Mouse (Mus musculus) heart, embryonic 14.5 days (tissue): ENCODE measurements around the gene Gjb4. TPM values are rescaled to one million over a fixed set of nuclear protein-coding genes. Genes with fewer than 3 reads are reported as not detected.

Source experiments
- ATAC-seq: fragments of 200-750 bp; cut with Nextera tagmentation; 2 replicates; pipeline ENCODE4 v1.8.0; 2017; ENCODE audit warnings: low read depth, moderate TSS enrichment; ENCODE audit not compliant: insufficient number of reproducible peaks, insufficient read depth, low FRiP score
- H3K27ac ChIP-seq, 2 experiments: fragments of 200-500 bp in 1 of 2; fragments of 300-500 bp in 1 of 2; sonication (generic) in 1 of 2; replicated peaks in 1 of 2; 2 replicates each; pipeline ENCODE4 v1.5.1; 2012 to 2014; ENCODE audit warnings: low read depth in 2 of 2, low read length in 2 of 2, control low read depth in 1 of 2, mild to moderate bottlenecking in 1 of 2, mixed read lengths in 1 of 2; ENCODE audit not compliant: control insufficient read depth in 1 of 2, insufficient read depth in 1 of 2
- H3K27me3 ChIP-seq: fragments of 300-500 bp; sonication (generic); 2 replicates; pipeline ENCODE4 v1.6.1; 2014; ENCODE audit warnings: mild to moderate bottlenecking, low read length, control low read depth; ENCODE audit not compliant: control insufficient read depth, insufficient read depth
- H3K36me3 ChIP-seq: fragments of 300-500 bp; sonication (generic); 2 replicates; pipeline ENCODE4 v1.6.1; 2014; ENCODE audit warnings: mild to moderate bottlenecking, control low read depth, low read length, mixed read lengths; ENCODE audit not compliant: control insufficient read depth, insufficient read depth
- H3K4me1 ChIP-seq, 2 experiments: fragments of 200-500 bp in 1 of 2; fragments of 300-500 bp in 1 of 2; sonication (generic) in 1 of 2; 2 replicates each; pipeline ENCODE4 v1.6.1; 2012 to 2014; ENCODE audit warnings: low read length in 2 of 2, control low read depth in 1 of 2, mixed read lengths in 1 of 2; ENCODE audit not compliant: control insufficient read depth in 2 of 2, insufficient read depth in 2 of 2
- H3K4me2 ChIP-seq: fragments of 300-500 bp; sonication (generic); 2 replicates; pipeline ENCODE4 v1.6.1; 2014; ENCODE audit warnings: mild to moderate bottlenecking, low read length
- H3K4me3 ChIP-seq, 2 experiments: fragments of 200-500 bp in 1 of 2; fragments of 300-500 bp in 1 of 2; sonication (generic) in 1 of 2; 2 replicates each; pipeline ENCODE4 v1.5.1; 2012 to 2014; ENCODE audit warnings: low read length in 2 of 2, mild to moderate bottlenecking in 2 of 2, control low read depth in 1 of 2, low read depth in 1 of 2, moderate library complexity in 1 of 2; ENCODE audit not compliant: control insufficient read depth in 1 of 2, insufficient read depth in 1 of 2
- H3K9ac ChIP-seq: fragments of 300-500 bp; sonication (generic); 2 replicates; pipeline ENCODE4 v1.6.1; 2014; ENCODE audit warnings: mild to moderate bottlenecking, low read length
- H3K9me3 ChIP-seq: fragments of 300-500 bp; sonication (generic); 2 replicates; pipeline ENCODE4 v1.6.1; 2016; ENCODE audit warnings: low read length, control low read depth; ENCODE audit not compliant: control insufficient read depth
- WGBS: fragments of 180-500 bp; shearing (Covaris S2); extraction: QIAGEN DNeasy Blood & Tissue Kit; methylation state at CpG from one replicate; pipeline ENCODE4 v1.1.7; 2014; 5-methylcytosine and 5-hydroxymethylcytosine counted together
- polyA plus RNA-seq: library from polyadenylated mRNA; unstranded; fragments of >200 nt; fragmentation: Nextera tagmentation; extraction: Ambion mirVana; gene quantifications from 2 replicates; pipeline ENCODE4 v1.2.1, GENCODE M21; 2014

Gene Gjb4
- polyA plus RNA-seq, 1 experiment from 2014 or later: not detected

DNA sequence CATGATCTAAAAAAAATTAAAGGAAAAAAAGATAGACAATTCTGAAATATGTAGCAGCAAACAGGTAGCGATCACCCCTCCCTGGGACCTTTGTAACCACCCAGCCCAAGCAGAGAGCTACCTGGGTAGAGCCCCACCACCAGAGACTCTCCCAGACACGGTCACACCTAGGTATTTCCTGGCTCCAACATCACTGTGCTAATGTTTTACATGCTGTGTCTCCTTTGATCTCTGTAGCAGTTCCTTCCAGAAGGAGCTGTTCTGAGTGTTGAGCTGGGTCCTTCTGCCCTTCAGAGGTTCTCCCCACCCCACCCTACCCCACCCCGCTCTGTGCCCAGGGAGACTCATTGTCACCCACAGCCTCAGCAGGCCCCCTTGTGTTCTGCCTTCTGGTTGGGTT is 30.2 kb downstream of the Gjb4 start:
- no peak for ATAC-seq
- Histone ChIP-seq H3K9ac (no peak overlapping the region), H3K36me3 (no peaks in the 10 kb centered on the region), H3K4me2 (no peak overlapping the region), H3K27me3 (peaks cover 33% of the 10 kb centered on the region), H3K9me3 (no peaks in the 10 kb centered on the region), H3K27ac (no peak overlapping the region), H3K4me3 (no peak overlapping the region), H3K4me1 (no peaks in the 10 kb centered on the region)
- WGBS: 66% methylated on average over 3 of the region's 3 CpGs

DNA sequence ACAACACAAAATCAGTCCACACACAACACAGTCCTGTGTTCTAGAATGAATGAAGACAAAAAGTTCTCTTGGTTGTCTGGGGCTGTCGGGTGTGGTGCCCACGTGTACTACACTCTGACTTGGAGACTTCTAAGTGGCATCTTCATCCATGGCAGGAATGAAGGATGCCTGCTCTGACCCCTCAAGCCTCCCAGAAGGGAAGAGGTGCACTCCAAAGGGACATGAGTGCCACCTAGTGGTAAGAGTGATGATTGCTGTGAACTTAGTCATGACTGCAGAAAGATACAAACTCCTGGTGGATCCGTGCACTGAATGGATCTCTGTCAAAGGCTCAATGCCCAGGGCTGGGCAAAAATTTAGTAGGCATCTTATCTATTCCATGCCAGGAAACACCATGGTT is 34.3 kb downstream of the Gjb4 start:
- Histone ChIP-seq H3K27ac (no peak overlapping the region), H3K9ac (no peak overlapping the region), H3K27me3 (no peaks in the 10 kb centered on the region), H3K9me3 (no peaks in the 10 kb centered on the region), H3K4me1 (0 out of 4 replicates have a peak, but pooled peaks cover 0 to 1% of the 10 kb centered on the region in 2 experiments), H3K36me3 (no peaks in the 10 kb centered on the region), H3K4me3 (no peak overlapping the region), H3K4me2 (no peak overlapping the region)
- ATAC-seq: no peak
- WGBS: 3% methylated on average over 3 of the region's 3 CpGs

DNA sequence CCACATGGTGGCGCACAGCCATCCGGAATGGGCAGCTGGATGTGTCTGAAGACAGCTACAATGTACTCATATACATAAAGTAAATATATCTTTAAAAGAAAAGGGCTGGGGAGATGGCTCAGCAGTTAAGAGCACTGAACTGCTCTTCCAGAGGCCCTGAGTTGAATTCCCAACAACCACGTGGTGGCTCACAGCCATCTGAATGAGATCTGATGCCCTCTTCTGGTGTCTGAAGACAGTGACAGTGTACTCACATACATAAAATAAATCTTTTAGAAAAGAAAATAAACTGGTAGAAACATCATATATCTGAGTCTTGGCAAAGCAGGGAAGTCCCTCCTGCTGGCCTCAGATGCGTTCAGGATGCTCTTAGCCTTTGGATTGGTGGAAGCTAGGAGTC is 36.7 kb downstream of the Gjb4 start:
- no peak overlapping the region for H3K4me2 ChIP-seq
- WGBS: 56% methylated on average over 4 of the region's 4 CpGs
- no peak overlapping the region for H3K9ac ChIP-seq
- peaks cover 12% of the 10 kb centered on the region for H3K27me3 ChIP-seq
- ATAC-seq: no peak
- H3K4me3 ChIP-seq: no peak overlapping the region
- peaks cover 0 to 7% of the 10 kb centered on the region in 2 experiments; a peak in 2 of 4 replicates for H3K4me1 ChIP-seq
- no peaks in the 10 kb centered on the region for H3K36me3 ChIP-seq
- H3K9me3 ChIP-seq: no peaks in the 10 kb centered on the region
- no peak overlapping the region for H3K27ac ChIP-seq

DNA sequence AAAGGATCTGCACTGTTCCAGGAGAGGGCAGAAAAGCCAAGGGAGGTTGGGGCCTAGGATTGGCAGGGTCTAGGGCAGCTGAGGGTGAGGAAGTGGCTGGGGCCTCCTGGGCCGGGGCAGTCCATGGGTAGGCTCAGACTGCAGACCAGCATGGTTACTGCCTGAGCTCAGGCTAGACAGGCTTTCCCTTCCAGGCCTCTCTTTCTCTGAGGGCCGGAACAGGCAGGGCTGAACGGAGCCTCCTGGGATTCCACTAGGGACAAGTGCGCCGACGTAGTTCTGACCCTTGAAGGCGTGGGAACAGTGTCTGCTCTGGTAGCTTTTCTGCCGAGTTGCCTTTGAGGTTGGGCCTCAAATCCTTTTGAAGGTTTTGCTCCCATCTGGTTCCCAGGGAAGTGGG is 38.1 kb downstream of the Gjb4 start:
- WGBS: 76% methylated on average over 8 of the region's 8 CpGs
- H3K27ac ChIP-seq: no peak overlapping the region

DNA sequence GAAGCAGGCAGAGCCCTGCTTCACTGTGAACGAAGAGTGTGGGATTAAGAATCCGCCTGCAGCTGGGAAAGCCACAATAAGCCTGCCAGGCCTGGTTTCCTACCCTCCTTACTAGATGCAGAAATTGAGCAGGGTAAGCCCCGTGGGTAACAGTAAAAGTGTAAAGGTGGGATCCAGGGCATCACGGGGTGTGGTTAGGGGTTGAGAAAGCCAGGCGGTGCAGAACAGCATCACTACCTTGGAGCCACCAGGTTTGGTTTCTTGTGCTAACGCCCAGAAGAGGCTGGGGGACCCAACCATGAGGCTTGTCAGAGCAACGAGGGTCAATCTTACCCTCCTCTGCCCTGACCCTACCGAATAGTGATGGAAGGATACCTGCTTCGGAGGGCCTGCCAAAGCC is 39.3 kb downstream of the Gjb4 start:
- peaks cover 0 to 7% of the 10 kb centered on the region in 2 experiments; a peak in 2 of 4 replicates for H3K4me1 ChIP-seq
- no peak overlapping the region for H3K27ac ChIP-seq
- H3K4me3 ChIP-seq: no peak overlapping the region; a peak in 1 of 4 replicates
- peak overlapping the region; percentile 94 for H3K4me2 ChIP-seq
- no peak for ATAC-seq
- H3K9me3 ChIP-seq: no peaks in the 10 kb centered on the region
- H3K27me3 ChIP-seq: peaks cover 16% of the 10 kb centered on the region
- no peak overlapping the region for H3K9ac ChIP-seq
- 47% methylated on average over 9 of the region's 9 CpGs for WGBS
- H3K36me3 ChIP-seq: no peaks in the 10 kb centered on the region

More for the DNA sequence above, 38.1 kb downstream of the Gjb4 start:
- ATAC-seq: no peak
- Histone ChIP-seq H3K4me2 (no peak overlapping the region), H3K36me3 (no peaks in the 10 kb centered on the region), H3K27me3 (peaks cover 16% of the 10 kb centered on the region), H3K4me1 (peaks cover 0 to 7% of the 10 kb centered on the region in 2 experiments; a peak in 2 of 4 replicates), H3K4me3 (no peak overlapping the region), H3K9me3 (no peaks in the 10 kb centered on the region), H3K9ac (no peak overlapping the region)

DNA sequence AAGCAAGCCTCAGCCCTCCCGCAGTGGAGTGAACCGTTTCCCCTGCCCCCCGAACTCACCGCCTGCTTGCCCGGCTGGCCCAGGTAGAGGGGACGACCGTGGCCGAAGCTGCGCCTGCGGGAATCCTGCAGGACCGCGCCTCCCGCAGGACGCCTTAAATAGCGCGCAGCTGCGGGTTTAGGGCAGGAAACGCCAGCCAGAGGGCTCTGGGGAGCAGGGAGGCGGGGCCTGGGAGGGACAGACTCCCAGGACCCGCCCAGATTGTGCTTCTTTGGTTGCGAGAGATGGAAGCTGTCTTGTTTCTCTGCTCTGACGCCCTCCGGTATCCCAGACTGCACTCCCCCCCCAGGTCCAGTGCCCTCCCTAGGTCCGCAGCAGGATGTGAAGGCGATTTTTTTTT is 40.0 kb downstream of the Gjb4 start, which contains the start of gene Gja4:
TSS of gene Gja4 (minus strand) at position 179 of the 400 bp plus-strand sequence.
- peak within 1 kb of the TSS; percentile 75 for H3K9ac ChIP-seq
- peak within 1 kb of the TSS; percentile 94 for H3K4me2 ChIP-seq
- H3K9me3 ChIP-seq: no peaks in the 10 kb centered on the region
- peaks cover 0 to 7% of the 10 kb centered on the region in 2 experiments; a peak in 2 of 4 replicates for H3K4me1 ChIP-seq
- peak; percentile 77 for ATAC-seq
- H3K27ac ChIP-seq: no peak within 1 kb of the TSS
- peak within 1 kb of the TSS; percentile 53 to 63 for H3K4me3 ChIP-seq
- peaks cover 16% of the 10 kb centered on the region for H3K27me3 ChIP-seq
- no peaks in the 10 kb centered on the region for H3K36me3 ChIP-seq
- WGBS: 1% methylated on average over 25 of the region's 25 CpGs

DNA sequence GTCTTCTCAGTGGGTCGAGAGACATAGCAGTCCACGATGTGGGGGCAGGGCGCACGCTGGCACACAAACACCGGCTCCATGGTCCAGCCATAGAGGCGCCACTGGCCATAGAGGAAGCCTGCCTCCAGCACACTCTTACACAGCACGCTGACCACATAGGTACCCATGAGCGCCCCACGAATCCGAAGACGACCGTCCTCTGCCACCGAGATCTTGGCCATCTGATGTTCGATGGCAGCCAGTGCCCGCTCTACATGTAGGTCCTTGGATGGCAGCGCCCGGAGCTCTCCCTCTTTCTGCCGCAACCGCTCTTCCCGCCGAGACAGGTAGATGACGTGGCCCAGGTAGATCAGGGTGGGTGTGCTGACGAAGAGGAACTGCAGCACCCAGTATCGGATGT is 41.5 kb downstream of the Gjb4 start:
- peak overlapping the region; percentile 75; the same call in 1 of the 2 replicates for H3K9ac ChIP-seq
- H3K27ac ChIP-seq: no peak overlapping the region
- no peak for ATAC-seq
- H3K4me3 ChIP-seq: peak overlapping the region; percentile 53 to 63; a peak in 3 of 4 replicates
- peak overlapping the region; percentile 94 for H3K4me2 ChIP-seq
- no peaks in the 10 kb centered on the region for H3K36me3 ChIP-seq
- H3K27me3 ChIP-seq: peaks cover 16% of the 10 kb centered on the region
- peaks cover 0 to 7% of the 10 kb centered on the region in 2 experiments; a peak in 2 of 4 replicates for H3K4me1 ChIP-seq
- 53% methylated on average over 24 of the region's 24 CpGs for WGBS
- H3K9me3 ChIP-seq: no peaks in the 10 kb centered on the region

DNA sequence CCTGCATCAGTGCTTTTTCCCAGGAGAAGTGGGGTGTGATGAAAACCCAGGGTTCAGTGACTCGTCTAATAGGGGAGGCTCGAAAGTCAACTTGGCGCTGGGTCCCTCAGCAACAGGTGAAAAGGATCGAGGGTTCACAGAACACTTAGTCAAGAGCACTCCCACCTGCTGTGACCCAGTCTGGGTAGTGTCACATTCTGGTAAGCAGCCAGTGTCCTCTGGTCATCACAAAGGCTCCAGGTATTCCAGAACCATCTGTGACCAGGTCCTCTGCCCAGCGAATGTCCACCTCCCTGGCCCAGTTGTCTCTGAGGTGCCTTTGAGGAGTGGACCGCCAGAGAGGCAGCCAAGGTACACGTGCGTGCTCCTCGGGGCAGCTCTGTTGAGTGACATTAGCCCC is 42.3 kb downstream of the Gjb4 start:
- Histone ChIP-seq H3K4me2 (peak overlapping the region; percentile 94), H3K4me1 (peaks cover 0 to 7% of the 10 kb centered on the region in 2 experiments; a peak in 2 of 4 replicates), H3K4me3 (peak overlapping the region; percentile 53 to 63; a peak in 3 of 4 replicates), H3K9me3 (no peaks in the 10 kb centered on the region), H3K27me3 (peaks cover 16% of the 10 kb centered on the region), H3K27ac (no peak overlapping the region), H3K9ac (no peak overlapping the region), H3K36me3 (no peaks in the 10 kb centered on the region)
- WGBS: 38% methylated on average over 9 of the region's 9 CpGs
- ATAC-seq: no peak
